Mouse (Mus musculus) intestine, embryonic 16.5 days (tissue): ENCODE measurements around the gene Tubd1. TPM values are rescaled to one million over a fixed set of nuclear protein-coding genes. Genes with fewer than 3 reads are reported as not detected.

ENCODE experiments used
- ATAC-seq: fragments of 200-750 bp; cut with Nextera tagmentation; 2 replicates; pipeline ENCODE4 v1.8.0; 2017; ENCODE audit warnings: moderate TSS enrichment, moderate library complexity
- H3K27ac ChIP-seq: fragments of 300-500 bp; sonication (generic); 2 replicates; pipeline ENCODE4 v1.5.1; 2014; ENCODE audit warnings: mild to moderate bottlenecking, low read length
- H3K27me3 ChIP-seq: fragments of 300-500 bp; sonication (generic); replicated peaks from 2 replicates; pipeline ENCODE4 v1.6.1; 2014; ENCODE audit warnings: low read length, control low read depth, mixed read lengths; ENCODE audit not compliant: control insufficient read depth, insufficient read depth
- H3K36me3 ChIP-seq: fragments of 300-500 bp; sonication (generic); 2 replicates; pipeline ENCODE4 v1.6.1; 2014; ENCODE audit warnings: low read length, control low read depth; ENCODE audit not compliant: control insufficient read depth, insufficient read depth
- H3K4me1 ChIP-seq: fragments of 300-500 bp; sonication (generic); 2 replicates; pipeline ENCODE4 v1.6.1; 2014; ENCODE audit warnings: low read length, control low read depth, mixed read lengths; ENCODE audit not compliant: control insufficient read depth, insufficient read depth
- H3K4me2 ChIP-seq: fragments of 300-500 bp; sonication (generic); 2 replicates; pipeline ENCODE4 v1.6.1; 2014; ENCODE audit warnings: low read depth, low read length, control low read depth
- H3K4me3 ChIP-seq: fragments of 300-500 bp; sonication (generic); 2 replicates; pipeline ENCODE4 v1.5.1; 2014; ENCODE audit warnings: mild to moderate bottlenecking, low read length
- H3K9ac ChIP-seq: fragments of 300-500 bp; sonication (generic); 2 replicates; pipeline ENCODE4 v1.6.1; 2014; ENCODE audit warnings: low read depth, low read length
- H3K9me3 ChIP-seq: fragments of 300-500 bp; sonication (generic); 2 replicates; pipeline ENCODE4 v1.6.1; 2016; ENCODE audit warnings: low read length, control low read depth; ENCODE audit not compliant: control insufficient read depth
- WGBS: fragments of 180-500 bp; shearing (Covaris S2); extraction: QIAGEN DNeasy Blood & Tissue Kit; methylation state at CpG from one replicate; pipeline ENCODE4 v1.1.7; 2014; 5-methylcytosine and 5-hydroxymethylcytosine counted together
- polyA plus RNA-seq: library from polyadenylated mRNA; unstranded; fragments of >200 nt; fragmentation: Nextera tagmentation; extraction: Ambion mirVana; gene quantifications from 2 replicates; pipeline ENCODE4 v1.2.1, GENCODE M21; 2015

Tubd1 gene
- polyA plus RNA-seq, 1 experiment from 2014 or later, result 11.4 TPM

DNA sequence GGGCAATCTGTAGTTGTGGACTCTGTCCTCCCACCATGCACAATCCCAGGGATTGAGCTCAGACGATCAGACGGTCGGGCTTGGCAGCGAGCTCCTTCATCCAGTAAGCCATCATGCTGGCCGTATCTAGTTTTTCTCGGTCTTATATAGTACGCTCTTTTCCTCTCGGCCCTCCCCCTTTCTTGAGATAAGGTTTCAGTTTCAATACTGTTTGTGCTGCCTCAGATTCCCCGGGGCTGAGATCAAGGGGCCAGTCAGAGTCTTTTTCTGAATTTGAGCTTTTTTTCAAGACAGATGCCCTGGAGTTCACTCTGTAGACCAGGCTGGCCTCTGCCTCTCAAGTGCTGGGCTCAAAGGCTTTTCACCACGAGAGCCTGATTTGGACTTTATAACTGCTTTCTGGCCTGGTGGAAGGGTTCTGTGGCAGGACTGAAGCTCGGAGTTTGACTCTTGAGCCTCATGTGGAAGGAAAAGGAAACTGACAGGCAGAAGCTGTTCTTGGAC, 36.5 kb downstream of the Tubd1 start:
- no peaks in the 10 kb centered on the region for H3K27me3 ChIP-seq
- no peaks in the 10 kb centered on the region for H3K9me3 ChIP-seq
- no peaks in the 10 kb centered on the region for H3K36me3 ChIP-seq
- H3K4me1 ChIP-seq, result peaks cover 35% of the 10 kb centered on the region
- H3K4me3 ChIP-seq, result peak overlapping the region; percentile 34
- peak overlapping the region; percentile 49 for H3K9ac ChIP-seq
- peak overlapping the region; percentile 49 for H3K4me2 ChIP-seq
- WGBS, result 47% methylated on average over 11 of the region's 11 CpGs
- H3K27ac ChIP-seq, result peak overlapping the region; percentile 97
- ATAC-seq, result peak; percentile 33

DNA sequence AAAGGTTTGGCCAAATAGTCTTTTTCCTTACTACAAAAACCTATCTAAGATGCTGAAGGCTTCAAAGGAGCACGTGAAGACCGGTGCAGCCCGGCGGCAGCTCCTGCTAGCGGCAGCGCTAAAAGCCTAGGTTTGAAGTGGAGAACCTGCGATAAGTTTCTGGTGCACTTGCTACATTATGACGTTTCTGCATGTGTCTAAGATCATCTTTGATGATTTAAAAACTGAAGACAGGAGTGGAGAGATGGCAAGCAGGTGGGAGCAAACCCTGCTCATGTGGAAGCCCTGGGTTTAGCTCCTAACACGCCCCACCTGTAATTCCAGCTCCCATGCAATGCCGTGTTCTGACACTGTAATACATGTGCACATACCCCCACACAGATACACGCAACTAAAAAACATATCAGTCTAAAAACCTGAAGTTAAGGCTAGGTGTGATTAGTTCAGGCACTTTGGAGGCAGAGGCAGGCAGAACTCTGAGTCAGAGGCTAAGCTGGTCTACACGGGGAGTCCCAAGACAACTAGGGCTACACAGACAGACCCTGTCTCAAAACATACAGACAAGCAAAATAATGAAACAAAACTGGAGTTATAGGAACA, 37.3 kb downstream of the Tubd1 start:
- H3K36me3 ChIP-seq, result no peaks in the 10 kb centered on the region
- no peaks in the 10 kb centered on the region for H3K27me3 ChIP-seq
- 79% methylated on average over 12 of the region's 12 CpGs for WGBS
- no peak overlapping the region for H3K4me3 ChIP-seq
- peak overlapping the region; percentile 49 for H3K4me2 ChIP-seq
- H3K9me3 ChIP-seq, result no peaks in the 10 kb centered on the region
- H3K9ac ChIP-seq, result peak overlapping the region; percentile 49
- peaks cover 35% of the 10 kb centered on the region for H3K4me1 ChIP-seq
- no peak for ATAC-seq
- peak overlapping the region; percentile 97 for H3K27ac ChIP-seq

DNA sequence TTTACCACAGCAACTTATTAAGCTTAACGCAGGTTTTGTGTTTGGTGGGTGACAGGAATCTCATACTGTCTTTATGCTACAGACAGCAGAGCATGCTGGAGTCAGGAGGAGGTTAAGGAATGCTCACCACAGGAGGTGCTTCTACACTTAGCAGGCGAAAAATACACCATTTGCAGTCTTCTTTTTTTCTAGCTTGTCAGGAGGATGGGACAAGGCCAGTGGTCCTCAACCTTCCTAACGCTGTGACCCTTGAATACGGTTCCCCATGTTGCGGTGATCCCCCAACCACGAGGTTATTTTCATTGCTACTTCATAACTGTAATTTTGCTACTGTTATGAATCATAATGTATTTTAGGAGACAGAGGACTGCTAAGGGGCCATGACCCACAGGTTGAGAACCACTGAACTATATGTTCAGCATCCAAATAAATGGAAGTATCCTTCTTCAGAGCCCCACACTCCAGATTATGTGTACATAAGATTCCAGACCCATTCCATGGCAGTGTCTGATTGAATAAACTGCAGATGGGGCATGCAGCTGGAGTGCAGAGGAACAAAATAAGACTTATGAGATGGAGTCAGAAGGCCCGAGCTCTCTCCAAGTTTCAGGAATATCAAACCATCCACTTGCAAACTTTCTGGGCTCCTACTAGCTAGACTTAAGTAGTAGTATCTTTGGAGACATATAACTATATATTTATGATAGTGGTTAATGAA, 37.9 kb downstream of the Tubd1 start:
- peak overlapping the region; percentile 97 for H3K27ac ChIP-seq
- 89% methylated on average over 7 of the region's 7 CpGs for WGBS
- no peaks in the 10 kb centered on the region for H3K27me3 ChIP-seq
- no peak overlapping the region for H3K4me3 ChIP-seq
- H3K36me3 ChIP-seq, result no peaks in the 10 kb centered on the region
- 0 out of 2 replicates have a peak overlapping the region, but pooled peaks have one; percentile 7 for H3K4me2 ChIP-seq
- H3K4me1 ChIP-seq, result peaks cover 30% of the 10 kb centered on the region
- H3K9me3 ChIP-seq, result no peaks in the 10 kb centered on the region
- no peak for ATAC-seq
- H3K9ac ChIP-seq, result no peak overlapping the region

DNA sequence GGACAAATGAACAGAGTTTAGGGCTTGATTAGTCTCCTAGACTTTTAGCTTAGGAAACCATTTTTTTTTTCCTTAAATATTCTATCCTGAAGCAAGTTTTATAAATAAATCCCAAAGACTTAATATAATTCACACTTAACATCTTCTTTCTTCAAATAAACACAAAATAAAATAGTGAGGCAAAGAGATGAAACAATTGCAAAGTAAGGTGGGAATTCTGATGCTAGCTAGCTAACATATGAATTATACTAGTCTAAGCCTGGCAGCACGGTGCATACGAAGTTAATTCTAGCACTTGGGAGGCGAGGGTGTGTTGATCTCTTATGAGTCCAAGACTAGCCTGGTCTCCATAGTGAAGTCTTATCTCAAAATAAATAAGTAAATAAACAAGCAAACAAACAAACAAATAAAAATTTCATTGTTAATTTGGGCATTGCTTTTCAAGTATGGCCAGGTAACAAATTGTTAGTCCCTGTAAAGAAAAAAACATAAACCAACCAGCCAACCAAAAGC, 38.6 kb downstream of the Tubd1 start:
- H3K4me1 ChIP-seq, result peaks cover 29% of the 10 kb centered on the region

DNA sequence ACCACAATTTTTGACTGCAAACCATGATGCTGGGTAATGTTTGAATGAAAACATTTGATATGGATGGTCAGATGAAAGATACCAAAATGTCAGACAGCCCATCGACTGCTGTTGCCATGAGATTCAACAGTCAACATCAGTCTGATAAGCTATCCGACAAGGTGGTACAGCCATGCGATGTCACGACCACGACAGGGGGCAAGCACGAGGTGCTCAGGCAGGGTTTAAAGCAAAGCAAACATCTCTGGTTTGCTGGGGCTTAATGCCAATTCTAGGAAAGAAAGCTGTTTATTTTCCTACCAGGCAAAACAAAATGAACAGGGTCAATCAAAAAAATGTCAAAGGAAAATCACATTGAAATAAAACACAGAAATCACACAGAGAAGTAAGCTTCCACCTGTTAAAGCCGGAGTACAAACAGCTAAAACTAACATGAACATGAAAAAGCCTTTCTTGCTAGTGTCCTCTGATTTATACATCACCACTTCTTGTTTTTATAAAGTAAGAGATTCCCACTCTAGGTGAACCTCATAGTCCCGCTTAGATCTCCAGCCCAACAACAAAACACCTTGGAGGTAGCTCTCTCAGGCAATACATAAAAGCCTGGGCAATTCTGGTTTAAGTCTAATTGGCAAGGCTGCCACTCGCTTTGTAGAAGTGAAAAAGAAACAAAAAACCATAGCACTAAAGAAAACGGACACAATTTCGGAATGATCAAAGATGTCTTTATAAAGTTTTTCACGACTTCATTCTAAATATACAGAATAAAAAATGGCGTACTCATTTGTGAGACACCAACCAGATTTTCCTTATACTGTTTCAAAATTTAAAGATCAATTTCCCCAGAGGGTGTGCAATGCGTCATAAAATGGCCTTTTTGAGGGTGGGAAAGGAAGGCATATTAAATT, 39.5 kb downstream of the Tubd1 start:
- 0 out of 2 replicates have a peak overlapping the region, but pooled peaks have one; percentile 15 for H3K27ac ChIP-seq
- H3K4me1 ChIP-seq, result peaks cover 25% of the 10 kb centered on the region
- no peaks in the 10 kb centered on the region for H3K9me3 ChIP-seq
- H3K9ac ChIP-seq, result peak overlapping the region; percentile 39
- ATAC-seq, result no peak
- no peaks in the 10 kb centered on the region for H3K36me3 ChIP-seq
- H3K4me3 ChIP-seq, result peak overlapping the region; percentile 57
- H3K4me2 ChIP-seq, result peak overlapping the region; percentile 59
- WGBS, result 70% methylated on average over 14 of the region's 14 CpGs
- H3K27me3 ChIP-seq, result no peaks in the 10 kb centered on the region

More for the DNA sequence above, 38.6 kb downstream of the Tubd1 start:
- Histone ChIP-seq H3K9me3 (no peaks in the 10 kb centered on the region), H3K36me3 (no peaks in the 10 kb centered on the region), H3K4me2 (no peak overlapping the region), H3K9ac (no peak overlapping the region), H3K4me3 (no peak overlapping the region), H3K27ac (no peak overlapping the region), H3K27me3 (no peaks in the 10 kb centered on the region)
- 90% methylated on average over 3 of the region's 3 CpGs for WGBS
- ATAC-seq, result no peak

DNA sequence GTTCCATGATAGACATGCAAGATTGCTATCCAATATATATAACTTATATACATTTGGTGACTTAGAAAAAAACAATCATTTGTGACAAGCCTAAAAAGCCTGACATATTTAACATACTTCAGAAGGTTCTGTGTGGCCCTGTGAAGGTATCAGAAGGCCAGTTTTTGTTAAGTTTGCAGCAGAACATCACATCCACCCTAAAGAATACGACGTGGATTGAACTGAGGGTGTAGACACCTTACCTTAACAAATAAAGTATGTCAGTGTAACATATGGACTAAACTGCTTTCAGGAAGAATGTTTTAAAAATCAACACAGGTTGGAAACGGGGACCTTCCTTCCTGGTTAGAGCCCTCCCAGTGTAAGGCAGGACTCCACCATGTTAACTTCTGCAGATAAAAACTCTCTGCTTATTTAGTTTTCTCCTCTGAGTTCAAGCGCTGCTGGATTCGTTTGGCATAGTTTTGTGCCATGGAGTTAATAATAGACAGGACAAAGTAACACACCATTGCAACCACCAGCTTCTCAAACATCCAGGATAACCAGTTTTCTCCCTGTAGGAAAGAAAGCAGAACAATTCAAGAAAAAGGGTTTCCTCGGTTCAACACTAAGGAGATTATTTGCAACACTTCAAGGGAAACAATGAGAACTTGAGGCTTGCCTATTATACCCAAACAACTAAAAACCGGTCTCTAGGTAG, 40.3 kb downstream of the Tubd1 start:
- H3K9ac ChIP-seq, result peak overlapping the region; percentile 71
- no peaks in the 10 kb centered on the region for H3K27me3 ChIP-seq
- WGBS, result 42% methylated on average over 7 of the region's 7 CpGs
- peak overlapping the region; percentile 57 for H3K4me3 ChIP-seq
- no peak for ATAC-seq
- no peaks in the 10 kb centered on the region for H3K36me3 ChIP-seq
- no peaks in the 10 kb centered on the region for H3K9me3 ChIP-seq
- H3K4me2 ChIP-seq, result peak overlapping the region; percentile 59
- peak overlapping the region; percentile 90 for H3K27ac ChIP-seq
- peaks cover 19% of the 10 kb centered on the region for H3K4me1 ChIP-seq

DNA sequence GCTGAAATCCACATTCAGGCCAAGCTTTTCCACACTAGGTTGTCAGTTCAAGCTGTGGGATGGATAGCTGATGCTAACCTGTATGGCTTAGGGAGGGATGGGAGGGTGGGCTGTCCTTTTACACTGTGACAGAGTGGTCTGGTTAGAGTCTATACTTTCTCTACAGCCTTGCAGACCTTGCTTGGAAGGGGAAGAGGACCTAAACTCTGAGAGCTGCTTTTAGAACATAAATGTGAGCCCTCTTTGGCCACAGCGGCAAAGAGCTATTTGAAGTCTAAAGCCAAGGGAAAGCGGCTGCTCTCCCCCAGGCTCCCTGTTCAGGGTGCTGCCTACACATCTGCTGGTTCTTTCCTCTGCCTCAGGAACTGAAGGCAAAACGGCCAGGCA, 40.8 kb downstream of the Tubd1 start:
- WGBS, result 15% methylated on average over 3 of the region's 3 CpGs

DNA sequence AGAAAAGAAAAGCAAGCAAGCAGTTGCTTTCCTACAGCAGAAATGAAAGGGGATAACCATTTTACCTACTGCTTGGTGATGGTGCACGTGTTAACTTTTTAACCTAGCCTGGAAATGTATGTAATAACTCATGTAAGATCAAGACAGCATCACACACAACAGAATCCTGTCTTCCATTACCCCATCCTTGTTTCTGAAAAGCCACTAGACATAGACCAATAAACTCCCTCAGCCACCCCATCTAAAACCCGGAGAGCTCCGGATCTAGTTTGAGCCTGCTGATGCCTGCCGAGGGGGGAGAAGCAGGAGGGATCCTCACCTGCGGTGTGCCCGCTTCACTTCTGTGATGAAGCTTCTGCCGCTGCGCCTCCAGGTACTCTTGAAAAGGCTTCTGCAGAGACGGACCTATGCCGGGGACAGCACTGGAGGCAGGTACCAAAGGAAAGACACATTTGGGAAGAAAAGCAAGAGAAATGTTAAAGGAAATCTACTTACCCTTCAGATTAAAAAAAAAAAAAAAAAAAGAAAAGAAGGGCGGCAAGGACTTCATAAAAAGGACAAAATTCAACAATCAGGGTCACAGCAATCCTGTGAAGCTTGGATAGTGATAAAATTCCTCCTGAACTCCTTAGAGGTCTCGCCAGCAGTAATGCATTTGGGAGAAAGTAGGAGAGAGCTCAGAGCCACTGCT, 41.5 kb downstream of the Tubd1 start:
- WGBS, result 9% methylated on average over 12 of the region's 12 CpGs
- peak overlapping the region; percentile 62 for H3K4me2 ChIP-seq
- H3K4me3 ChIP-seq, result peak overlapping the region; percentile 70
- H3K9me3 ChIP-seq, result no peaks in the 10 kb centered on the region
- no peaks in the 10 kb centered on the region for H3K27me3 ChIP-seq
- H3K9ac ChIP-seq, result peak overlapping the region; percentile 91
- peaks cover 17% of the 10 kb centered on the region for H3K4me1 ChIP-seq
- peak overlapping the region; percentile 99 for H3K27ac ChIP-seq
- ATAC-seq, result no peak
- H3K36me3 ChIP-seq, result no peaks in the 10 kb centered on the region

More for the DNA sequence above, 40.8 kb downstream of the Tubd1 start:
- peak overlapping the region; percentile 59 for H3K4me2 ChIP-seq
- H3K36me3 ChIP-seq, result no peaks in the 10 kb centered on the region
- peak overlapping the region; percentile 90 for H3K27ac ChIP-seq
- peak overlapping the region; percentile 57 for H3K4me3 ChIP-seq
- H3K27me3 ChIP-seq, result no peaks in the 10 kb centered on the region
- no peaks in the 10 kb centered on the region for H3K9me3 ChIP-seq
- peaks cover 19% of the 10 kb centered on the region for H3K4me1 ChIP-seq
- H3K9ac ChIP-seq, result peak overlapping the region; percentile 71
- no peak for ATAC-seq
